Mouse (Mus musculus) limb, embryonic 13.5 days (tissue): ENCODE results near the gene Vmn1r195. TPM values are rescaled to one million over a fixed set of nuclear protein-coding genes. Genes with fewer than 3 reads are reported as not detected.
"Not testable (repeated sequence)": the region's sequence is repeated elsewhere in the genome, so short reads cannot be mapped to it uniquely, and the experiment has no call there.

Source experiments
- ATAC-seq: fragments of 200-750 bp; cut with Nextera tagmentation; 2 replicates; pipeline ENCODE4 v1.8.0; 2017; ENCODE audit warnings: low read depth, moderate number of reproducible peaks, moderate TSS enrichment; ENCODE audit not compliant: low FRiP score
- H3K27ac ChIP-seq: fragments of 300-500 bp; sonication (generic); 2 replicates; pipeline ENCODE4 v1.5.1; 2015; ENCODE audit warnings: inconsistent platforms, mild to moderate bottlenecking, moderate library complexity
- H3K27me3 ChIP-seq: fragments of 300-500 bp; sonication (generic); 2 replicates; pipeline ENCODE4 v1.6.1; 2015; ENCODE audit warnings: mild to moderate bottlenecking, inconsistent platforms
- H3K36me3 ChIP-seq: fragments of 300-500 bp; sonication (generic); 2 replicates; pipeline ENCODE4 v1.6.1; 2015; ENCODE audit warnings: inconsistent platforms, mild to moderate bottlenecking, moderate library complexity
- H3K4me1 ChIP-seq: fragments of 300-500 bp; sonication (generic); 2 replicates; pipeline ENCODE4 v1.6.1; 2015; ENCODE audit warnings: inconsistent platforms
- H3K4me2 ChIP-seq: fragments of 300-500 bp; sonication (generic); replicated peaks from 2 replicates; pipeline ENCODE4 v1.6.1; 2015; ENCODE audit warnings: inconsistent platforms, mild to moderate bottlenecking, moderate library complexity
- H3K4me3 ChIP-seq: fragments of 300-500 bp; sonication (generic); 2 replicates; pipeline ENCODE4 v1.5.1; 2015; ENCODE audit warnings: moderate library complexity, mild to moderate bottlenecking, inconsistent platforms
- H3K9ac ChIP-seq: fragments of 300-500 bp; sonication (generic); 2 replicates; pipeline ENCODE4 v1.6.1; 2015; ENCODE audit warnings: mild to moderate bottlenecking, inconsistent platforms
- H3K9me3 ChIP-seq: fragments of 300-500 bp; sonication (generic); 2 replicates; pipeline ENCODE4 v1.6.1; 2016; ENCODE audit warnings: inconsistent platforms
- WGBS: fragments of 180-500 bp; shearing (Covaris S2); methylation state at CpG from one replicate; pipeline ENCODE4 v1.1.7; 2015; 5-methylcytosine and 5-hydroxymethylcytosine counted together
- polyA plus RNA-seq: library from polyadenylated mRNA; unstranded; fragments of >200 nt; fragmentation: Nextera tagmentation; extraction: Ambion mirVana; gene quantifications from 2 replicates; pipeline ENCODE4 v1.2.1, GENCODE M21; 2015

Gene Vmn1r195
- polyA plus RNA-seq, result not detected in 2 replicates

GRCm38 (mm10) chr13:22270222-22270621 is at the start of gene Vmn1r195:
TSS of gene Vmn1r195 (plus strand) at chr13:22270522.
- ATAC-seq, H3K27ac ChIP-seq, H3K9me3 ChIP-seq, H3K27me3 ChIP-seq, H3K4me3 ChIP-seq, H3K36me3 ChIP-seq, H3K9ac ChIP-seq, H3K4me2 ChIP-seq, H3K4me1 ChIP-seq: not testable (repeated sequence)
- 81% methylated on average over 1 of the region's 1 CpGs for WGBS

GRCm38 (mm10) chr13:22223060-22223459 is 47.3 kb upstream of the Vmn1r195 start, which contains the start of gene Vmn1r193:
TSS of gene Vmn1r193 (minus strand) at chr13:22223160.
- not testable (repeated sequence) for ATAC-seq, H3K9ac ChIP-seq, H3K4me2 ChIP-seq, H3K4me3 ChIP-seq, H3K27me3 ChIP-seq, H3K9me3 ChIP-seq, H3K4me1 ChIP-seq, H3K36me3 ChIP-seq, H3K27ac ChIP-seq
- 74% methylated on average over 1 of the region's 1 CpGs for WGBS

GRCm38 (mm10) chr13:22243915-22244314 is 26.4 kb upstream of the Vmn1r195 start, which contains the start of gene Vmn1r194:
TSS of gene Vmn1r194 (plus strand) at chr13:22244215.
- no peak within 1 kb of the TSS for H3K4me3 ChIP-seq
- ATAC-seq, result no peak
- H3K9ac ChIP-seq, result no peak within 1 kb of the TSS
- H3K36me3 ChIP-seq, result no peaks in the 10 kb centered on the region
- H3K27ac ChIP-seq, result no peak within 1 kb of the TSS
- 66% methylated on average over 1 of the region's 1 CpGs for WGBS
- H3K4me1 ChIP-seq, result no peaks in the 10 kb centered on the region
- H3K4me2 ChIP-seq, result no peak within 1 kb of the TSS
- no peaks in the 10 kb centered on the region for H3K9me3 ChIP-seq
- H3K27me3 ChIP-seq, result no peaks in the 10 kb centered on the region

GRCm38 (mm10) chr13:22271721-22272120 is 1.4 kb downstream of the Vmn1r195 start:
- Histone ChIP-seq H3K9ac (no peak overlapping the region), H3K36me3 (no peaks in the 10 kb centered on the region), H3K27me3 (no peaks in the 10 kb centered on the region), H3K4me1 (no peaks in the 10 kb centered on the region), H3K4me2 (no peak overlapping the region), H3K9me3 (no peaks in the 10 kb centered on the region), H3K4me3 (no peak overlapping the region), H3K27ac (no peak overlapping the region)
- no peak for ATAC-seq
- WGBS, result 10% methylated on average over 2 of the region's 2 CpGs

GRCm38 (mm10) chr13:22284578-22284977 is 14.3 kb downstream of the Vmn1r195 start:
- Histone ChIP-seq H3K4me3 (no peak overlapping the region), H3K9ac (no peak overlapping the region), H3K4me1 (no peaks in the 10 kb centered on the region), H3K27ac (no peak overlapping the region), H3K9me3 (no peaks in the 10 kb centered on the region), H3K27me3 (no peaks in the 10 kb centered on the region), H3K4me2 (no peak overlapping the region), H3K36me3 (no peaks in the 10 kb centered on the region)
- ATAC-seq, result no peak
- 66% methylated on average over 2 of the region's 2 CpGs for WGBS

GRCm38 (mm10) chr13:22289620-22290019 is 19.3 kb downstream of the Vmn1r195 start, which contains the start of gene Vmn1r196:
TSS of gene Vmn1r196 (plus strand) at chr13:22289920.
- no peaks in the 10 kb centered on the region for H3K36me3 ChIP-seq
- no peak within 1 kb of the TSS for H3K4me3 ChIP-seq
- ATAC-seq, result no peak
- H3K27ac ChIP-seq, result no peak within 1 kb of the TSS
- no peaks in the 10 kb centered on the region for H3K27me3 ChIP-seq
- H3K4me2 ChIP-seq, result no peak within 1 kb of the TSS
- no peak within 1 kb of the TSS for H3K9ac ChIP-seq
- no peaks in the 10 kb centered on the region for H3K9me3 ChIP-seq
- H3K4me1 ChIP-seq, result no peaks in the 10 kb centered on the region
- WGBS, result 60% methylated on average over 2 of the region's 2 CpGs

GRCm38 (mm10) chr13:22308075-22308474 is 37.8 kb downstream of the Vmn1r195 start:
- H3K27me3 ChIP-seq, H3K36me3 ChIP-seq, H3K4me3 ChIP-seq, ATAC-seq, H3K4me2 ChIP-seq, H3K9me3 ChIP-seq, H3K4me1 ChIP-seq, H3K9ac ChIP-seq, H3K27ac ChIP-seq: not testable (repeated sequence)
- 86% methylated on average over 5 of the region's 5 CpGs for WGBS

GRCm38 (mm10) chr13:22315361-22315760 is 45.0 kb downstream of the Vmn1r195 start:
- H3K27ac ChIP-seq, result no peak overlapping the region
- 81% methylated on average over 2 of the region's 2 CpGs for WGBS
- no peaks in the 10 kb centered on the region for H3K27me3 ChIP-seq
- no peak overlapping the region for H3K4me3 ChIP-seq
- ATAC-seq, result no peak
- H3K9me3 ChIP-seq, result no peaks in the 10 kb centered on the region
- H3K4me1 ChIP-seq, result no peaks in the 10 kb centered on the region
- no peak overlapping the region for H3K4me2 ChIP-seq
- H3K9ac ChIP-seq, result no peak overlapping the region
- no peaks in the 10 kb centered on the region for H3K36me3 ChIP-seq

GRCm38 (mm10) chr13:22317366-22317765 is 47.0 kb downstream of the Vmn1r195 start:
- Histone ChIP-seq H3K9me3 (no peaks in the 10 kb centered on the region), H3K4me3 (no peak overlapping the region), H3K27me3 (no peaks in the 10 kb centered on the region), H3K36me3 (no peaks in the 10 kb centered on the region), H3K27ac (no peak overlapping the region), H3K9ac (no peak overlapping the region), H3K4me2 (no peak overlapping the region), H3K4me1 (no peaks in the 10 kb centered on the region)
- WGBS, result 82% methylated on average over 2 of the region's 2 CpGs
- ATAC-seq, result no peak

GRCm38 (mm10) chr13:22320091-22320490 is 49.8 kb downstream of the Vmn1r195 start:
- Histone ChIP-seq H3K4me1 (no peaks in the 10 kb centered on the region), H3K36me3 (no peaks in the 10 kb centered on the region), H3K27me3 (no peaks in the 10 kb centered on the region), H3K9me3 (no peaks in the 10 kb centered on the region), H3K4me3 (no peak overlapping the region), H3K4me2 (no peak overlapping the region), H3K27ac (no peak overlapping the region), H3K9ac (no peak overlapping the region)
- no peak for ATAC-seq

- no peak for ATAC-seq
- Histone ChIP-seq H3K4me1 (no peaks in the 10 kb centered on the region), H3K36me3 (no peaks in the 10 kb centered on the region), H3K9ac (no peak within 1 kb of the TSS), H3K9me3 (no peaks in the 10 kb centered on the region), H3K27ac (no peak within 1 kb of the TSS), H3K4me2 (no peak within 1 kb of the TSS), H3K27me3 (no peaks in the 10 kb centered on the region), H3K4me3 (no peak within 1 kb of the TSS)
Measured at GRCm38 (mm10) chr13:22324289-22324688, 54.0 kb downstream of the Vmn1r195 start, which contains the start of gene Vmn1r197. TSS of gene Vmn1r197 (plus strand) at chr13:22324589.
